Mouse (Mus musculus) T-helper 1 cell (primary cell): ENCODE measurements around the gene Exoc3l2.

ENCODE experiments used
- in situ Hi-C: fragments of 300-600 bp; cut with MboI, MseI; formaldehyde crosslinking; loops from one replicate; pipeline ENCODE4 v1.15.1; 2025; ENCODE audit warnings: high pct_unique_total_duplicates

Exoc3l2 gene

DNA sequence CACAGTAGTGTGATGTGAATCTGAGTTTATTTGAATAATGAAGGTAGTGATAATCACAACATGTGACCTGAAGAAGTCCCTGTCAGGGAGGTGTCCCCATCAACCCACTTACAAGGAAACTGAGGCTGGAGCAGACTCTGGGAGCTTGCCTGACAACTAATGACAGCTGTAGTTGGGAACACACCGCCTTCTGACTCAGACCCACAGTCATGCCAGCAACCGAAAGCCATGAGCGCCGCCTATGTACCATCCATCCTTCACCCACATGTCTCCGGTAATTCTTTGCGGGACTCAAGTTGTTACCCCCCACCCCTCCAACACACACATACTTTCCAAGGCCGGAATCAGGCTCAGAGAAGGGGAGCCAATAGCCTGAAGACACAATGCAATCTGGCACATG lies 6.5 kb upstream of the Exoc3l2 start:
- in situ Hi-C loops = no loop called here

DNA sequence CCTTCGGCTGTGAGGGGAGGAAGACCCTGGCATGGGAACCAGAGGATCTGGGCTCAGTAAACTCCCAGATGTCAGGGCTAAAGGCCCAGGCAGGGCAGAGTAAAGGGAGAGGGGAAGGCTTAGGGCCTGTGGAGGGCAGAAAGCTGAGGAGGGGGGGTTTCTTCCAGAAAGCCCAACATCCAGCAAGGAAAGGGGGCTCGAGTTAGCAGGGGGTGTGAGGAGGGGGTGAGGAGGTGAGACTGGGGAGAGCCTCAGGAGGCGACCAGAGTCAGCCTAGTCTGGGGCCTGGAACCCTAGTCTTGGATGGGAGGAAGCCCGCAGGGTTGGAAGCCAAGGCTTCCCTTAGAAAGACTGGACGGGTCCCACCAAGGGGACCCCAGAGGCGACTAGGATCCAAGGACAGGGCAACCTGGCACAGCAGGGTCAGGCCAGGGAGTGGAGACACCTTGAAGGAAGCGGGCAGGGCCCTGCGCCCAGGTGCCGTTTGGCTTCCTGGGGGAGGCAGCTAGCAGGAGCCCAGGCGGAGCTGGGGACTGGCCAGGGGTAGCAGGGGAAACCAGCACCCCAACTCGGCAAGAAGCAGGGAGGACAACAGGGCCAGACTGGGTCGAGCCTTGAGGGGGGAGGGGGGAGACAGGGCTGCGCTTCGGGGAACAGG lies 5.6 kb upstream of the Exoc3l2 start:
- in situ Hi-C loops = no loop called here

DNA sequence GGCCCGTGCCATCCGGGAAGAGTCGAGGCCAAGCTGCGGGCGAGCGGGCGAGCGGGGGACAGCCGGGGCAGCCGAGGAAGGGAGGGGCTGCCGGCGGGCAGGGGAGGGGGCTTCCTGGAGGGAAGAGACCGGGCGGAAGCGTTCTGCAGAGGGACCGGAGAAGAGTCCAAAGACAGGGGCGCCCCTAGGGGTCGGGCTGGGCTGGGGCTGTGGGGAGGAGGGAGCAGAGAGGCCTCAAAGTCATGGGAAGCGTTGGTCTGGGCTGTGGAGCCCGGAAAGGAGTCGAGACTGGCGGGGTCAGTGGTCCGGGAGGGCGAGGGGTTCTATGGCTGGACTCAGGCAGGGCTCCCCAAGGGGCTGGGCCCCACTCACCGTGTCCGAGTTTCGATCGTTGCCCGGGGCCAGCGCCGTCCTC lies 5.1 kb upstream of the Exoc3l2 start:
- in situ Hi-C loops = no loop called here

DNA sequence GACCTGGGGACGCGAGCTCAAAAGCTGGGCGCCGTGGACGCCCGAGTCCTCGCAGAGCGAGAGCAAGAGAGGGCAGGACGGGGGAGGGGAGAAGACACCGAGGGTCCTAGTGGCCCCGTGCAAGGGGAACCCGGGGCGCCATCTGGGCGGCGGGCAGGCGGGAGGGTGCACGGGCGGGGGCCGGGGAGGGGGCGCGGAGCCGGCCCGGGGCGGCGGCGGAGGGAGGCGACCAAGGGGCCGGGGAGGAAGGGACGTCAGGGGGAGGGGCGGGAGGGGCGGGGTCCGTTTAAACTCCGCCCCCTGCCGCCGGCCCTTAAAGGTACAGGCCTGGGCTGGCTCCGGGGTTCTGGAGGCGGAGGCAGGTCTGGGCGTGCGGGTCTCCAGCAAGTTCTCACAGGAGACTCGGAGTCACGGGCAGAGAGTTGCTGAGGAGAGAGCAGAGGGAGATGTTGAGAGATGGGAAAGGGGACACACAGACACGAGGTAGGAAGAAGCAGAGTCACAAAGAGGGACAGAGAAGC lies 4.5 kb upstream of the Exoc3l2 start, which contains the start of gene Mark4:
TSS of gene Mark4 (minus strand) at position 231 of the 521 bp plus-strand sequence.
- in situ Hi-C loops = no loop called here

DNA sequence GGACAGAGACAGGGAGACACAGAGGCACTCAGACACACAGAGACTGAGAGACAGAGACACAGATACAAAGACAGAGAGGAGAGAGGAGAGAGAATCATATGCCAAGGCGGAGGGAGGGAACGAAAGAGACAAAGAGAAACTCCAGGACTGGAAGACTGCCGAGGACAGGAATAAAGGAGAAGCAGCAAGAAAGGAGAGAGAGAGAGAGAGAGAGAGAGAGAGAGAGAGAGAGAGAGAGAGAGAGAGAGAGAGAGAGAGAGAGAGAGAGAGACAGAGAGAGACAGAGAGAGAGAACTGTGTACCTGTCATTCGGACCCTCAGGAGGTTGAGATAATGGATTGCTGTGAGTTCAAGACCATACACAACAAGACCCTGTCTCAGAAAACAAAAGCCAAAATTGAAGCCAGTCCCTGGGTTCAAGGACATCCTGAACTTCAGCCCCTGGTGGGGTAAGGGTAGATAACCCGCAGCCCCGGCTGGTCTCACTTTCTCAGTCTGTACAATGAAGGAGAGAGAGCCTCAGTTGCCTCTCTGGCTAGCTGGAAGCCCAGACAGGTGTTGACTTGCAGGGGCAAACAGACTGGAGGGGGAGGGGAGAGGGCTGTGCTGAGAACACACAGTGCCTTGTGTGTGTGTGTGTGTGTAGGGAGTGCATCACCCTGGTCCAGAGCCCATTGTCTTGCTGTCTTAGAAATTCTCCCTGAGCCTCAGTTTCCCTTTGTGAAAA lies 3.8 kb upstream of the Exoc3l2 start:
- in situ Hi-C loops = no loop called here

DNA sequence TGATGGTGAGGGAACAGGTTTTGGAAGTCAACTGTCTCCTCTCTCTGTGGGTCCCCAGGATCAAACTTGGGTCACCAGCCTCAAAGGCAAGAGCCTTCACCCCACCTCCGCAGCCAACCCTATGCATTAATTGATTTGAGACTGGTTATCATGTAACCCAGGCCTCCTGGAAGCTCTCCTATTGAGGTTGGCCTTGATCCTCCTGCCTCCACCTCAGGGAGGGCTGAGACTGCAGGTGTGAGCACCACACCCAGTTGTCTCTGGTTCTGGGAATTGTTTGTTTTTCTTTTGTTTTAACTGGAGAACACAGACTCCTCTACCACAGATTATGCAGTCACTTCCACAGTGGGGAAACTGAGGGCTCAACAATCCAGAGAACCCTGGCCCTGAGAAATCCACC lies 2.6 kb upstream of the Exoc3l2 start:
- in situ Hi-C loops = no loop called here

DNA sequence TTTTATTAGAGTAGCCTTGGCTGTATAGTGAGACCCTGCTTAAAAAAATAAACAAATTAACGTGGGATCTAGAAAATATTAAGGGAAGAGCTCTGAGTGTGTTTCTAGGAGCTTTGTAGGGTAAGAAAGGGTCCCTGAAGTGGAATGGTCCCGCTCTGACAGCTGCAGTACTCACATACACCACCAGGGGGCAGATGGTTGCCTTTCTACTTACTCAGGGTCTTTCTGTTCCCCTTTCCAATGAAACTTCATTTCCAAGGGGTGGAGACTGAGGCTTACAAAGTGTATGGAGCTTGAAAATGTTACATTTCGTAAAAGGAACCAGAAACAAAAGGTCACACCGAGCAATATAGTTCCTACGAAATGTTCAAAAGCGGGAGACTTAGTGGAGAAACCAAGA lies 1.6 kb upstream of the Exoc3l2 start:
- in situ Hi-C loops = no loop called here

DNA sequence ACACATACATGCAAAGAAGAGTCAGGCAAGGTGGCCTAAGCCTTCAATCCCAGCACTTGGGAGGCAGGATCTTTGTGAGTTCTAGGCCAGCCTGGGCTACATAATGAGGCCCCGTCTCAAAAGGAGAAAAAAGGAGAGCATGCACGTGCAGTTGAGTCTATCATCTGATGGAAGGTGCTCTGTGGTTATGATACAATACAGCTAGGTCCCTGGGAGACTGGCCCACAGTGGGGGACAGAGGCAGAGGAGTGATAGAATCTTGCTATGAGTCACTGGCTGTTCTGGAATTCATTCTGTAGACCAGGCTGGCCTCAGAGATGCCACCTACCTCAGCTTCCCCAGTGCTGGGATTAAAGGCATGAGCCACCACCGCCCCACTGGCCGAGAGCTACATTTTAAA lies 688 bp upstream of the Exoc3l2 start:
- in situ Hi-C loops = no loop called here

DNA sequence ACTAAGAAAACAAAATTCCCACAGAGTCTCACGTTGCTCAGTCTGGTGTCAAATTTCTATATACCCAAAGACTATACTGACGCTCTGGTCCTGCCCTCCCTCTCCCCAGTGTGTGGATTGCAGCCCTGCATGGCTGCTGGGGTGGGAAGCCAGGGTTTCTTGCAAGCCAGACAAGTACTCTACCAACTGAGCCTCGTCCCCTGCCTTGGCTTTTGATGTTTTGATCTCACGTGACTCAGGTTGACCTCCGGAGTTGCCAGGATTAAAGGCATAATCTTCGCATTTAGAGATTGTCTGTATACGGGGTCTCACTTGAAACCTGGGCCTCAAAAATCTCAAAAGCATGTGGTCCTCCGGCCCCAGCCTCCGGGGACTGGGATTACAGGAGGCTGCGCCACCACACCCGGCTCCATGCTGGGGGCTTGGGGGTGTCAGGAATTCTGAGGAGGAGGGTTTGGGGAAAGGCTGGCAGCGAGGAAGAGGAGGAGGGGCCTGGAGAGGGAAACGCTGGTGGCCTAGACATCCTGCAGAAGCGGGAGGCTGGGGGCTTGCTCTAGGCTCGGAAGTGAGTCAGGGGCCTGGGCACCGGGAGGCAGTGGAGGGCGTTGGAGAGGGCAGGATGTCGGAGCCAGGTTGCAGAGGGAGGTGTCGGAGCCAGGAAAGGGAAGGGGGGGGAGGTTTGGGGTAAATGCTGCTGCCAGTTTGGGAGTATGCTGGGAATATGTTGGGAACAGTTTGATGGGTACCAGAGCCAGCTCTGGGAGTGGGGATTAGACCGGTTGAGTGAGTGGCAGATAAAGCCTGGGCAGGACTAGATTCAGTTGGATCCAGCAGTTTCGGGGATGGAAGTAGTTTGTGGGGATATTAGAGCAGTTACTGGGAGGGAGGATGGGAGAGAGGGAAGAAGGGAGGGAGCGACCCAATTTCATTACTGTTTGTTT lies 1.5 kb downstream of the Exoc3l2 start:
- in situ Hi-C loops = no loop called here

DNA sequence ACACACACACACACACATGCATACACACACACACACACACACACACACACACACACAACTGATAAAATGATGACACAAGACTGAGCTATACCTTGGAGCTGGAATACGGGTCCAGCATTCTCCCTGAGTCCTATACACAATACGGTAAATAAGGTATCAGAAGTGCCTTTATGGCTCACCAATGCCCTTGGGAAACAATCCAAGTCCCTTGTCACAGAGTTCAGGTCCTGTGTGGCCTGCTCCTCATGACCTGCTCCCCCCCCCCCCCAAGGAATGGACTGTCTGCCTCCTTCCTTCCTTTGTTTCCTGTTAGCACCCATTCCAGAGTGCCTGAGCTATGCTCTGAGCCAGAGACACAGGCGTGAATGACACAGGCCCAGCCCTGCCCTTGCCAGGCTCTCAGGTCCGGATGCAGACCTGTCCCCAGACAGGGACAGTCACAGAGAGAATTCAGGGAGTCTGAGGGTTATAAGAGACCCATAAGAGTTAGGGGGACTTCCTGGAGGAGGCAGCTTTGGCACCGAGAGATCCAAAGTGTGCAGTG lies 3.5 kb downstream of the Exoc3l2 start:
- in situ Hi-C loops = no loop called here

DNA sequence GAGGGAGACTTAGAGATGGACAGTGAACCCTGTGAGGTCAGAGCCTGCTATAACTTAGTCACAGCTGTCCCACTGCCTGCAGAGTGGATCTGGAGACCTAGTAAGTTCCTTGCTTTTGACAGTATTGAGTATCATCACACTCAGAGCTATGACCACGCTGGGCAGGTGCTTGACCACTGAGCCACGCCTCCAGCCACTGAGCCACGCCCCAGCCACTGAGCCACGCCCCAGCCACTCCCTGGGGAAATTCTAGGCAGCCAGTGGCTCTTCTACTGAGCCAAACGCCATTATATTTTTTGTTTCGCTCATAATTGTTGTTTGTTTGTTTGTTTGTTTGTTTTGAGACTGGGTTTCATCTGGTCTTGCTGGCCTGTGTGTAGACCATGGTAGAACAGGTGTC lies 4.5 kb downstream of the Exoc3l2 start:
- in situ Hi-C loops = no loop called here

DNA sequence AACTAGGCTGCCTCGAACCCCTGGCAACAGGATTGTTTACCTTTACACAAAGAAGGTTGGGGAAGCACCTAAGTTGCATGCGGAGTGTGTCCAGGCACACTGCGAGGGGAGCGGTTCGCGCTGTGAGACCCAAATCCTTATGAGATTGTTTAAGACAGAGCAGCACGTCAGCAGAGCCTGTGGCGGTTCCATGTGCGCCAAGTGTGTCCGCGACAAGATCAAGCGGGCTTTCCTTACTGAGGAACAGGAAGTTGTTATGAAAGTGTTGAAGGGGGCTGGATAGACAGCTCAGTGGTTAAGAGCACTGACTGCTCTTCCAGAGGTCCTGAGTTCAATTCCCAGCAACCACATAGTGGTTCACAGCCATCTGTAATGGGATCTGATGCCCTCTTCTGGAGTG lies 5.1 kb downstream of the Exoc3l2 start:
- in situ Hi-C loops = no loop called here

DNA sequence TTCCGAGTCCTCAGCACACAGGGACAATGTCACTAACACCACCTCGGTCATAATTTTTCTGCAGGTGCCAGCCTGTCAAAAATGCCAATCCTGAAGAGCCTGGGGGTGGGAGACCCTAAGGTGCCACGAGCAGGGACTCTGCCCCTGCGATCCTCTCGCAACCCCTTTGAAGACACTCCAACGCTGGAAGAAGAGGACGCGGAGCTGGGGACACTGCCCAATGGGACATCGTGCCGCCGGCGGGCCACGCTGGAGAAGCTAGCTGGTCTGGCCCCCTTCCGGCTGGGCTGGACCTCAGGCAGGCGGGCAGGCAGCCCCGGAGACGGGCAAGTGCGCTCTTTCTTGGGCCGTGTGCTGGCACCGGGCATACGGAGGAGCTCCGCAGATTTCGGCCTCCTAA lies 6.3 kb downstream of the Exoc3l2 start:
- in situ Hi-C loops = no loop called here

DNA sequence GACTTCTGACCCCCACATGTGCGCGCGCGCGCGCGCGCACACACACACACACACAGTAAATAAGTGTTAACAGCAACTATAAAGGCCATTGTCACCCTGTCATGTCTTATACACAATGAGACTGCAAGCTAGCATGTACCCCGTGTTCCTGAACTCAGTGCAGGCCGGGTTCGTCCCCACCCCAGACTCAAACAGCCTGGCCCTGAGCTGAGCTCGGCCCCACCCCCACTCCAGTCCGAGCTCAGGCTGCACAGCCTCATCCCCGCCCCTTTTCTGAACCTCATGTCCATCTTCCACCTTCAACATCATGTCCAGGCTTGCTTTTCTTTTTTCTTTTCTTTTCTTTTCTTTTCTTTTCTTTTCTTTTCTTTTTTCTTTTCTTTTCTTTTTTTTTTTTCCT lies 7.2 kb downstream of the Exoc3l2 start:
- in situ Hi-C loops = no loop called here

DNA sequence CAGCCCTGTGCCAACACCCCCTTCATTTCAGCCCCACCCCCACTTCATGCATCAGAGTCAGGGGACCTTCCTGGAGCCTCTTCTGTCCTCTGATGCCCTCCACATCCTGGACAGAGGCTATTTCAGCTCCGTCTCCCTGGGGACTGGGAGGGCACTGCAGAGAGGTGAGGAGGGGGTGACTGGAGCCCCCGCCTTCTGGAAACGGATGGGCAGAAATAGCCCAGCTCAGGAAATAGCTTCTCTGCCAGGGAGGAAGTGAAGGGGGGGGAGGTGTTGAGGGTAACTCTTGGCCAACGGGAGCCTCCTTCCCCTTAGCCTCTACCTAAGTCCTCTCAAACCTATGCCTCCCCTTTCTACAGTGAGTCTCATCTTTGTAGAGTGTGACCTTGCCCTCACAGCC lies 9.3 kb downstream of the Exoc3l2 start:
- in situ Hi-C loops = no loop called here

DNA sequence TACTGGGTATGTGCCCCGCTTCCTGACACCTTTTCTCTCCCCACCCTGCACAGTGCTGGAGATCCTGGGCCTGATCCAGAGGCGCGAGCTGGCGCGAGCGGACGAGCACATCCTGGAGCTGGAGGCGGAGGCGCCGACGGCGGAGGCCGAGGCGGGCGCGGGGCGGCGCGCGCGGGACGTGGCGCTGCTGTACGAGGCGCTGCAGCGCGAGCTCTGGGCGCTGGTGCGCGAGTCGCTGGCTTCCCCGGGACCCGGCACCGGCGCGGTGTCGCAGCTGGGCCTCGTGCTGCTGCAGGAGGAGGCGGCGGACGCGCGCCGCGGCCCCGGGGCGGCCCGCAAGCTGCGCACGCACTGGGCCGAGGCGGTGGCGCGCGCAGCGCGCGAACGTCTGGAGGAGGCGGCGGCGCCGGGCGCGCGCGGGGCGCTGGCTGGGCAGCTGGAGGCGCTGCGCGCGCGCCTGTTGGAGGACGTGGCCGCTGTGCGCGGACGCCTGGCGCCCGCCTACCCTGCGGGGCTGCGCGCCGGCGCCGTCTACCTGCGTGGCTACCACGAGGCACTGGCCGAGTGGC lies 10.8 kb downstream of the Exoc3l2 start:
- in situ Hi-C loops = no loop called here

DNA sequence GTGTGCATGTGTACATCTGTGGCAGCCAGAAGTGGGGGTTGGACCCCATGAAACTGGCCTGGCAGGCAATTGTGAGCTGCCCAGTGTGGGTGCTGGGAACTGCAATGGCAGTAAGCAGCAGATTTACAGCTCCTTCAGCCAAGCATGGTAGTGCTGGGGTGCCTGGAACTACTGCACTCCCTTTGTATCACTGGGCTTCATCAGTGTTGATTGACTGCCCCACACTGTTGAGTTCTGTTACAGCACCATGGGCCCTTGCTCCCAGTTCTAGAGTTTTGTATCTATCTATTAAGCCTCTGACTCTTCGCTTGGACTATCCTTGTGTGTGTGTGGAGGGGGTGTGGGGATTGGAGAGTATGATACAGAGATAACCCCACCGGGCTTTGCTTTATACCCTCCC lies 14.0 kb downstream of the Exoc3l2 start:
- in situ Hi-C loops = no loop called here

DNA sequence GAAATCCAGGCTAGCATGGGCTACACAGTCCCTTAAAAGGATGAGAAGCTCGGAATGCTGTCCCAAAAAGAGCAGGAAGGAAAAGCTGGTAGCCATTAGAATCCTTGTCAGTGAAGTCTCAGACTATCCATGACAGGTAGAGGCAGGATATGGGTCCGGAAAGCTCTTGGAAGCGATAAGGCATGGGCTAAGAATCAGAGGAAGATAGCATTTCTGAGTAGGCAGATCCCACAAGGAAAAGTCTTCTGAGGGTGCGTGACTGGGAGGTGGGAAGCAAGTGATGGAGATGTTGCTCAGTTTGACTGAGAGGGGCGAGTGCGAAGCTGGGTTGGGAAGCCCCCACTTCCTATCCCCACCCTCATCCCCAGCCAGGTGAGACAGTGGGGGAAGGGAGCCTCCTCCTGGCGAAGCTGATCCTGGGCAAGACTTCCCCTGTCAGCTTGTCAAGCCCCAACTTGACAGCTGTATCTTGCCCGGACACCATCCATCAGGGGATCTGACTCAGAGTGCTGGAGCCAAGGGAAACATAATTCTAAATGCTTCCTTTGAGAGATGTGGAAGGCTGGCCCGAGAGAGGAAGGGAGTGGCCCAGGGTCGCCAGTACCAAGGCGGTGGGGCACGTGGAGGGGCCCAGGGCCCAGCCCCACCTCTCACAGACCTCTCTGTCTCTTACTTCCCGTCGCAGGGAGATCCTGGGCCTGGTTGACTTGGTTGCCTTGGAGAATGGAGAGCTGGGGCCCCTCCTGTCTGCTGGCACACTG lies 14.7 kb downstream of the Exoc3l2 start:
- in situ Hi-C loops = no loop called here

DNA sequence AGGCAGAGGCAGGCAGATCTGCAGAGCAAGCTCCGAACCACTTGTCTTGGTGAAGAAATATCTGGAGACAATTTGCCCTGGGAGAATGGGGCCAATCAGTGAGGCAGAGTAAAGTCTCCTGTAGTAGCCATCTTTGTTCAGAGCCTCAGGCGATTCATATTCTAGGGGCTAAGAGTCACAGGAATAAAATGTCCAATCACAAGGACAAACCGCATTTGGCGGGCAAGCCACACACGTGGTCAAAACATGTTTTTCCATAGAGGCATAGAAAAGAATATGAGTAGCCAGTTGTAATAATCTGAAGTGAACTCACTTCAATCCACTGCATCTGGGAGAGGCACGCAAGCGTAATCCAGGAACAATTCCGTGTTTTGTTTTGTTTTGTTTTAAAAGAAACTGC lies 20.1 kb downstream of the Exoc3l2 start:
- in situ Hi-C loops = no loop called here

DNA sequence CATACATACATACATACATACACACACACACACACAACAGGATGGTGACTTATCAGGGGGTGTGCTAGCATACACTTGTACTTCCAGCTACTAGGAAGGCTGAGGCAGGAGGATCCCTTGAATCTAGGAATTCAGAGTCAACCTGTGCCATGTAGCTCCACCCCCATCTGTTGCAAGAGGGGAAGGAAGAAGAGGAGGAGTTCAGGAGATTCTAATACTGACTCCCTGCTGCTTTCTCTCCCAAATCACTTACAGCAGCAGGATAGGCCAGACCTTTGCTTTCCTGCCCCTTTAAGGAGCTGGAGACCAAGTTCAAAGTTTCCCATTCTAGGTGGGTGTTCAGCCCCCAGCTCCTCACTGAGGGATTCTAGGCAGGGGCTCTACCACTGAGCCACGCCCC lies 22.4 kb downstream of the Exoc3l2 start:
- in situ Hi-C loops = no loop called here

DNA sequence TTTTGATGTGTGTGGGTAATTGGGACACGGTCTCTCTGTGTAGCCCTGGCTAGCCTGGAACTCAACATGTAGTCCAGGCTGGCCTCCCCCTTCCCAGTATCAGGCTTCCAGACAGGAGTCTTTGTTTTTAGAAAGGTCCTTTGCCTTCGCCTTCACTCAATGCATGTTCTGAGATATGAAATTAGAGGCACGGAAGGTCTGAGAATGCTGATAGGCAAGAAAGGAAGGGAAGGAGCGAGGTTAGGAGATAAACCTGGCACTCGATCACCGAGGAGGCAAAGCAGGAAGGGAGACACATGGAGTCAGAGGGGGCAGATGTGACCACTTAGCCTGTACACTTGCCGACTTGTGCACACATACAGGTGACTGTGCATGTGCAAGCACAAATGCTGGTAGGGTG lies 23.4 kb downstream of the Exoc3l2 start:
- in situ Hi-C loops = no loop called here
